Mouse (Mus musculus): ENCODE results near the gene Camta1. TPM values are rescaled to one million over a fixed set of nuclear protein-coding genes. Genes with fewer than 3 reads are reported as not detected.

Gene Camta1
- polyA plus RNA-seq (2014; fragmentation: Illumina TruSeq; extraction: RNeasy Lipid Tissue Mini Kit (QIAGEN cat#74804); ENCODE audit: low read depth, low replicate concordance) = 55.9 TPM

GRCm38 (mm10) chr4:151861806-151862739 lies at the start of gene Camta1:
Gene Camta1, minus strand, starts transcription at chr4:151861876.

DNA sequence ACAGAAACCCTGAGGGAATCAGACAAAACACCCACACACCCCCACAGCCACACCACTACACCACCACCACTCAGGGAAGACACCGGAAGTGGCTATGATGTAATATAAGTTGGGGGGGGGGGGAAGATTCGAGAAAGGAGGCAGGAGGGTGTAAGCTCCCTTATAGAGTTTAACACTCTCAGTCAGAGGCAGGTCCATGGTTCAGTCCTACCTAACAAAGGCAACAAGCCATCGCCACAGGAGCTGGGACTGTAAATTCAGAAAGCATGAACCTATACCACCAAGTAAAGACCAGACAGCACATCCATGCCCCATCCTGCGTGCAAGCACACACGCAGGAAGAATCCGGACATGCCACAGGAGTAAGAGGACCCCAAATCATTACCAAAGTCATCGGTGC lies 772.4 kb downstream of the Camta1 start, which contains the start of gene Gm13090:
Gm13090 (plus strand) TSS at position 301 of the 400 bp plus-strand sequence.

GRCm38 (mm10) chr4:151057347-151058321 lies 804.0 kb downstream of the Camta1 start, which contains the start of gene Vamp3:
Gene Vamp3, minus strand, starts transcription at chr4:151057963.

DNA sequence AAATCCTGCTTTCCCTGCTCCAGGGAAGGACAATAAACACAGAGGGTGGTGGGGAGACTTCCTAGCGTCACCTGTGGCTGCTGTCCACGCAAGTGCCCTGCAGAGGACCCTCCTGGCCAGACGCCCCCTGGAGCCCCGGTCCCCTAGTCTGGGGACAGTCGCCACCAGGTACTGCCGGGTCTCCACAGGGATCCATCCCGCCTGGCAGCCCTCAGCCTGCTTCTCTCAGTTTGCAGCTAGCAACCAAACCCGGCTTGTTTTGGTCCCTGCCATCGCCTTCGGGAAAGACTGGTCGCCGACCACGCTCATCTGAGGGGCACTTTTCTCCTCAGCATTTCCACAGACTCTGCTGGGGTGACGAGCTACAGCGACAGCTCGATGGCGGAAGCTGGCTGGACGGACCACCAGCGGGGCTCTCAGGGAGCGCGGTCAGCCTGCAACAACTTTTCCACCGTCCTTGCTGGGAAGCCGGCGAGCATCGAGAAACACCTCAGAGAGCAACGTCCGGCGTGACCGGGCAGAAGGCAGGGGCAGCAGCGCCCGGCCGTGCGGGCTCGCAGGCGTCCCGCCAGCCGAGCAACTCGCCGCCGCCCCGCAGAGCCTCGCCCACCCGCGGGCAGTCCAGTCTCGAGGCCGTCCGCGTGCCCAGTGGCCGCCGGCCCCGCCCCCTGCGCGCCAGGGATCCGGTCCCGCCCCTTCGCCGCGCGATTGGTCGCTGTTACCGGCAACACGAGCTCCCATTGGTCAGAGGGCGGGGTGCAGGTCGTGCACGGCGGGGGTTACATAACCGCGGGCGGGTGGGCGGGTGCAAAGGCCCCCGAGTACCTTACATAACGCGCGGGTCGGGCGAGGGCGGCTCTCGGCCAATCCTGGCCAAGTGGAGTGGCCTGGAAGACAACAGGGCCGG lies 817.4 kb downstream of the Camta1 start, which contains the start of gene Per3:
Per3 (minus strand) TSS at position 629 of the 907 bp plus-strand sequence.

GRCm38 (mm10) chr4:150996797-150997196 lies 864.9 kb downstream of the Camta1 start, which contains the start of gene Uts2:
Gene Uts2, plus strand, starts transcription at chr4:150997097.

GRCm38 (mm10) chr4:150914290-150914733 lies 947.4 kb downstream of the Camta1 start, which contains the start of the genes Park7 and Tnfrsf9:
Gene Park7, minus strand, starts transcription at chr4:150914437.
Gene Tnfrsf9, plus strand, starts transcription at chr4:150914562.

Other genes starting within 250 kb of the Camta1 start
- 28.9 TPM for gene Dnajc11, start 71.8 kb upstream of the Camta1 start, polyA plus RNA-seq (2014; fragmentation: Illumina TruSeq; extraction: RNeasy Lipid Tissue Mini Kit (QIAGEN cat#74804); ENCODE audit: low read depth, low replicate concordance)
- not detected for gene Thap3, start 127.1 kb upstream of the Camta1 start, polyA plus RNA-seq (2014; fragmentation: Illumina TruSeq; extraction: RNeasy Lipid Tissue Mini Kit (QIAGEN cat#74804); ENCODE audit: low read depth, low replicate concordance)
- 4.0 TPM for gene Phf13, start 134.4 kb upstream of the Camta1 start, polyA plus RNA-seq (2014; fragmentation: Illumina TruSeq; extraction: RNeasy Lipid Tissue Mini Kit (QIAGEN cat#74804); ENCODE audit: low read depth, low replicate concordance)
- 3.0 TPM for gene Klhl21, start 146.9 kb upstream of the Camta1 start, polyA plus RNA-seq (2014; fragmentation: Illumina TruSeq; extraction: RNeasy Lipid Tissue Mini Kit (QIAGEN cat#74804); ENCODE audit: low read depth, low replicate concordance)
- 1.4 TPM for gene Zbtb48, start 165.8 kb upstream of the Camta1 start, polyA plus RNA-seq (2014; fragmentation: Illumina TruSeq; extraction: RNeasy Lipid Tissue Mini Kit (QIAGEN cat#74804); ENCODE audit: low read depth, low replicate concordance)
- gene Tas1r1, start 176.7 kb upstream of the Camta1 start, polyA plus RNA-seq (2014; fragmentation: Illumina TruSeq; extraction: RNeasy Lipid Tissue Mini Kit (QIAGEN cat#74804); ENCODE audit: low read depth, low replicate concordance) = not detected
- gene Nol9, start 177.4 kb upstream of the Camta1 start, polyA plus RNA-seq (2014; fragmentation: Illumina TruSeq; extraction: RNeasy Lipid Tissue Mini Kit (QIAGEN cat#74804); ENCODE audit: low read depth, low replicate concordance) = 10.8 TPM
- 0.20 TPM for gene Plekhg5, start 210.6 kb upstream of the Camta1 start, polyA plus RNA-seq (2014; fragmentation: Illumina TruSeq; extraction: RNeasy Lipid Tissue Mini Kit (QIAGEN cat#74804); ENCODE audit: low read depth, low replicate concordance)